7 mouse cellular contexts compared by ENCODE assay signal in the genomic region with DNA sequence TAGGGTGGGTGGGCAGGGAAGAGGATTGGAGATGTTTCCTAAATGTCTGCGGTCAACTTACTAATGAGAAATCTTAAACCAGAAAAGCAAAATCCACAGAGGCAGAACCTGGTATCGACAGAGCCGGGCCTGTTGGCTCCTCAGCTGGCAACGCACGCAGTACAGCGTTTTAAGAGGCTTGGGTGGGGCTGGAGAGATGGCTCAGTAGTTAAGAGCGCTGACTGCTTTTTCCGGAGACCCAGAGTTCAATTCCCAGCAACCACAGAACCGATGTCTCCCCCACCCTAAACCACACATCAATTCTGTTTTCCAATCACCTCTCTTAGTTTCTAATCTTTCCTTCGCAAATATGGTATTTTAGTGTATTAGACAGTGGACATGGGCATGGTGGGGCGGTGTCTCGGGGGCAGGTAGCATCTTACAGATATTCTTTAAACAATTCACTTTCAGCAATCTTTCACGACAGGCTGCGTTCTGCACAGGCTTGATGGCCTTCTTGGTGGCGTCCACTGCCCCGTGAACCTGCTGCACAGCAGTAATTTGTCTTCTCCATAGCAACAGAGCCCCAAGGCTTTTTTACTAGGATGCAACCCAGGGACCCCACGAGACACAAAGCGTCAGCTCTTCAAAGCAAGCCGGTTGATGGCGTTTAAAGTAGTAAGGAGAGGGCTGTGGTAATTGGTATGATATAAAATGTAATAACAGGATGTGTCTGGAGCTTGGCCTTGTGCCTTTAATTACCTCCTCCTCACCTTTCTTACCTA. TPM values are rescaled to one million over a fixed set of nuclear protein-coding genes. Genes with fewer than 3 reads are reported as not detected.
DNase-seq lines count a peak whose midpoint lies in the region; ATAC-seq lines count a peak whose summit lies in the region.

No protein-coding gene starts in this region.

- 45% methylated on average over 20 of the region's 20 CpGs for WGBS in limb, embryonic 12.5 days
- WGBS in limb, embryonic 10.5 days = 58% methylated on average over 20 of the region's 20 CpGs
- WGBS in embryonic facial prominence, embryonic 14.5 days = 55% methylated on average over 17 of the region's 20 CpGs
- 28% methylated on average over 20 of the region's 20 CpGs for WGBS in hindbrain, embryonic 16.5 days

- H3K9ac ChIP-seq in limb, embryonic 12.5 days (replicated peaks) = 0 out of 2 replicates have a peak overlapping the region, but pooled peaks have one; percentile 1
- H3K9ac ChIP-seq in embryonic facial prominence, embryonic 14.5 days (ENCODE audit: low read depth, low read length) = 0 out of 2 replicates have a peak overlapping the region, but pooled peaks have one; percentile 31
- peak overlapping the region; percentile 62 for H3K9ac ChIP-seq in hindbrain, embryonic 16.5 days (ENCODE audit: low read depth, low read length)

- no peak overlapping the region for H3K4me3 ChIP-seq in limb, embryonic 12.5 days (replicated peaks)
- no peak overlapping the region for H3K4me3 ChIP-seq in limb, embryonic 10.5 days
- no peak overlapping the region for H3K4me3 ChIP-seq in embryonic facial prominence, embryonic 14.5 days (ENCODE audit: low read depth, low read length)
- H3K4me3 ChIP-seq in hindbrain, embryonic 16.5 days (ENCODE audit: low read length) = peak overlapping the region; percentile 20

- no peaks in the 10 kb centered on the region for H3K27me3 ChIP-seq in limb, embryonic 12.5 days
- H3K27me3 ChIP-seq in limb, embryonic 10.5 days (ENCODE audit: low read depth, poor library complexity, severe bottlenecking) = no peaks in the 10 kb centered on the region
- H3K27me3 ChIP-seq in embryonic facial prominence, embryonic 14.5 days (replicated peaks; ENCODE audit: control insufficient read depth, insufficient read depth, low read length) = no peaks in the 10 kb centered on the region
- no peaks in the 10 kb centered on the region for H3K27me3 ChIP-seq in hindbrain, embryonic 16.5 days (replicated peaks; ENCODE audit: control insufficient read depth, insufficient read depth, low read length)

- peaks cover 33% of the 10 kb centered on the region for H3K4me1 ChIP-seq in limb, embryonic 12.5 days (replicated peaks)
- H3K4me1 ChIP-seq in limb, embryonic 10.5 days = peaks cover 27% of the 10 kb centered on the region
- peaks cover 30% of the 10 kb centered on the region for H3K4me1 ChIP-seq in embryonic facial prominence, embryonic 14.5 days (ENCODE audit: control insufficient read depth, insufficient read depth, low read length)
- H3K4me1 ChIP-seq in hindbrain, embryonic 16.5 days (ENCODE audit: control insufficient read depth, insufficient read depth, low read depth, low read length) = peaks cover 37% of the 10 kb centered on the region

- H3K9me3 ChIP-seq in limb, embryonic 12.5 days = no peaks in the 10 kb centered on the region
- H3K9me3 ChIP-seq in limb, embryonic 10.5 days (replicated peaks) = no peaks in the 10 kb centered on the region
- H3K9me3 ChIP-seq in embryonic facial prominence, embryonic 14.5 days (ENCODE audit: control insufficient read depth, low read length) = no peaks in the 10 kb centered on the region
- H3K9me3 ChIP-seq in hindbrain, embryonic 16.5 days (ENCODE audit: control insufficient read depth, low read length) = no peaks in the 10 kb centered on the region

- peak overlapping the region; percentile 18 for H3K4me2 ChIP-seq in limb, embryonic 12.5 days
- peak overlapping the region; percentile 35 for H3K4me2 ChIP-seq in embryonic facial prominence, embryonic 14.5 days (ENCODE audit: low read depth, low read length)
- peak overlapping the region; percentile 58 for H3K4me2 ChIP-seq in hindbrain, embryonic 16.5 days (ENCODE audit: low read length)

- DNase-seq in limb, embryonic 10.5 days (ENCODE audit: low spot score) = no peak
- no peak for DNase-seq in embryonic facial prominence, embryonic 14.5 days (ENCODE audit: low spot score)
- DNase-seq in retina, embryonic 14.5 days (ENCODE audit: low spot score) = peak; percentile 44
- DNase-seq in Muller cell, postnatal 12 days (ENCODE audit: inconsistent ontology term) = no peak
- DNase-seq in right cerebral cortex, postnatal 4 days = no peak

- no peak for ATAC-seq in limb, embryonic 12.5 days (ENCODE audit: insufficient number of reproducible peaks, insufficient read depth, low FRiP score, low TSS enrichment, low read depth)
- ATAC-seq in embryonic facial prominence, embryonic 14.5 days (ENCODE audit: low read depth) = no peak
- ATAC-seq in hindbrain, embryonic 16.5 days = no peak

- no peaks in the 10 kb centered on the region for H3K36me3 ChIP-seq in limb, embryonic 12.5 days
- no peaks in the 10 kb centered on the region for H3K36me3 ChIP-seq in limb, embryonic 10.5 days
- no peaks in the 10 kb centered on the region for H3K36me3 ChIP-seq in embryonic facial prominence, embryonic 14.5 days (ENCODE audit: control insufficient read depth, insufficient read depth, low read length)
- no peaks in the 10 kb centered on the region for H3K36me3 ChIP-seq in hindbrain, embryonic 16.5 days (ENCODE audit: control insufficient read depth, insufficient read depth, low read length)

- H3K27ac ChIP-seq in limb, embryonic 12.5 days = peak overlapping the region; percentile 82
- no peak overlapping the region for H3K27ac ChIP-seq in limb, embryonic 10.5 days
- H3K27ac ChIP-seq in embryonic facial prominence, embryonic 14.5 days (replicated peaks; ENCODE audit: low read depth, low read length) = peak overlapping the region; percentile 69
- peak overlapping the region; percentile 92 for H3K27ac ChIP-seq in hindbrain, embryonic 16.5 days (ENCODE audit: low read depth, low read length)

RNA-seq across cellular contexts. Expression of gene Tuba1a, which starts 25.1 kb away (rescaled TPM):
- 1,314 and 1,328 TPM in 2 replicates for polyA plus RNA-seq in limb, embryonic 12.5 days (2016; fragmentation: Nextera tagmentation; extraction: Ambion mirVana)
- polyA plus RNA-seq in limb, embryonic 10.5 days (2016; fragmentation: Nextera tagmentation; extraction: Ambion mirVana) = 1,294 and 1,475 TPM in 2 replicates
- 1,836 and 1,958 TPM in 2 replicates for polyA plus RNA-seq in embryonic facial prominence, embryonic 14.5 days (2014; fragmentation: Nextera tagmentation; extraction: Ambion mirVana)
- polyA plus RNA-seq in hindbrain, embryonic 16.5 days (2015; fragmentation: Nextera tagmentation; extraction: Ambion mirVana) = 15,480 and 15,543 TPM in 2 replicates

RNA-seq across cellular contexts. Expression of gene Gm49450, which starts 25.2 kb away (rescaled TPM):
- polyA plus RNA-seq in limb, embryonic 12.5 days (2016; fragmentation: Nextera tagmentation; extraction: Ambion mirVana) = not detected in 2 replicates
- not detected in 2 replicates for polyA plus RNA-seq in limb, embryonic 10.5 days (2016; fragmentation: Nextera tagmentation; extraction: Ambion mirVana)
- polyA plus RNA-seq in embryonic facial prominence, embryonic 14.5 days (2014; fragmentation: Nextera tagmentation; extraction: Ambion mirVana) = not detected in 2 replicates
- polyA plus RNA-seq in hindbrain, embryonic 16.5 days (2015; fragmentation: Nextera tagmentation; extraction: Ambion mirVana) = not detected in 2 replicates

RNA-seq across cellular contexts. Expression of gene Tuba1b, which starts 44.2 kb away (rescaled TPM):
- 1,691 and 1,695 TPM in 2 replicates for polyA plus RNA-seq in limb, embryonic 12.5 days (2016; fragmentation: Nextera tagmentation; extraction: Ambion mirVana)
- 2,301 and 2,452 TPM in 2 replicates for polyA plus RNA-seq in limb, embryonic 10.5 days (2016; fragmentation: Nextera tagmentation; extraction: Ambion mirVana)
- polyA plus RNA-seq in embryonic facial prominence, embryonic 14.5 days (2014; fragmentation: Nextera tagmentation; extraction: Ambion mirVana) = 1,523 and 1,643 TPM in 2 replicates
- polyA plus RNA-seq in hindbrain, embryonic 16.5 days (2015; fragmentation: Nextera tagmentation; extraction: Ambion mirVana) = 1,672 and 1,683 TPM in 2 replicates

RNA-seq across cellular contexts. Expression of gene Tuba1c, which starts 51.1 kb away (rescaled TPM):
- polyA plus RNA-seq in limb, embryonic 12.5 days (2016; fragmentation: Nextera tagmentation; extraction: Ambion mirVana) = 128 and 135 TPM in 2 replicates
- 133 and 138 TPM in 2 replicates for polyA plus RNA-seq in limb, embryonic 10.5 days (2016; fragmentation: Nextera tagmentation; extraction: Ambion mirVana)
- polyA plus RNA-seq in embryonic facial prominence, embryonic 14.5 days (2014; fragmentation: Nextera tagmentation; extraction: Ambion mirVana) = 133 and 149 TPM in 2 replicates
- 20.8 and 23.3 TPM in 2 replicates for polyA plus RNA-seq in hindbrain, embryonic 16.5 days (2015; fragmentation: Nextera tagmentation; extraction: Ambion mirVana)

Comparison
In these comparisons a context has a peak if more than half of its experiments do, and no peak if none do; other contexts are left out.
1. H3K9ac ChIP-seq: peak in every context shown above with its lines; median percentile 62 in hindbrain, embryonic 16.5 days; 31 in embryonic facial prominence, embryonic 14.5 days; 1 in limb, embryonic 12.5 days.